Mouse (Mus musculus) ES-E14 (cell line): ENCODE measurements around the gene Shc1. TPM values are rescaled to one million over a fixed set of nuclear protein-coding genes. Genes with fewer than 3 reads are reported as not detected.

Experiments used
- DNase-seq: peaks from one replicate; pipeline ENCODE4 v3.0.0-alpha.2; 2013; ENCODE audit warnings: low read depth, low spot score
- H3K27ac ChIP-seq: 2 replicates; pipeline ENCODE4 v1.5.1; 2012; ENCODE audit warnings: low read depth, mild to moderate bottlenecking, low read length, moderate library complexity, mixed read lengths; ENCODE audit not compliant: poor library complexity, insufficient read depth, severe bottlenecking
- H3K36me3 ChIP-seq: 2 replicates; pipeline ENCODE4 v1.6.1; 2012; ENCODE audit warnings: mild to moderate bottlenecking, low read length, moderate library complexity, mixed read lengths; ENCODE audit not compliant: control insufficient read depth, poor library complexity, insufficient read depth, severe bottlenecking
- H3K4me1 ChIP-seq, 2 experiments: fragments of 150-350 bp in 1 of 2; sonication (generic) in 1 of 2; 2 replicates each; pipeline ENCODE4 v1.6.1; 2012; ENCODE audit warnings: low read length in 2 of 2, mild to moderate bottlenecking in 1 of 2, mixed read lengths in 1 of 2; ENCODE audit not compliant: control insufficient read depth in 2 of 2, insufficient read depth in 2 of 2, poor library complexity in 1 of 2
- H3K4me3 ChIP-seq, 2 experiments: fragments of 150-350 bp in 1 of 2; sonication (generic) in 1 of 2; 2 replicates each; pipeline ENCODE4 v1.5.1; 2012; ENCODE audit warnings: low read length in 2 of 2, low read depth in 1 of 2, mild to moderate bottlenecking in 1 of 2, mixed read lengths in 1 of 2; ENCODE audit not compliant: insufficient read depth in 1 of 2, poor library complexity in 1 of 2, severe bottlenecking in 1 of 2
- H3K9ac ChIP-seq: 2 replicates; pipeline ENCODE4 v1.6.1; 2012; ENCODE audit warnings: low read depth, mild to moderate bottlenecking, low read length, mixed read lengths; ENCODE audit not compliant: poor library complexity, insufficient read depth, severe bottlenecking
- H3K9me3 ChIP-seq: fragments of 150-350 bp; sonication (generic); 2 replicates; pipeline ENCODE4 v1.6.1; 2012; ENCODE audit warnings: low read depth, mild to moderate bottlenecking, low read length; ENCODE audit not compliant: control insufficient read depth, insufficient read depth
- CHD2 ChIP-seq: IDR thresholded peaks from 2 replicates; pipeline ENCODE4 v1.6.1; 2014; ENCODE audit warnings: mild to moderate bottlenecking, low read depth, low read length, inconsistent platforms
- HCFC1 ChIP-seq: IDR thresholded peaks from 2 replicates; pipeline ENCODE4 v1.6.1; 2012; ENCODE audit warnings: low read length, inconsistent platforms, borderline replicate concordance; ENCODE audit not compliant: insufficient read depth
- MAFK ChIP-seq: IDR thresholded peaks from 2 replicates; pipeline ENCODE4 v1.6.1; 2014; ENCODE audit warnings: mild to moderate bottlenecking, low read depth, low read length, inconsistent platforms; ENCODE audit not compliant: insufficient read depth
- ZC3H11A ChIP-seq: IDR thresholded peaks from 2 replicates; pipeline ENCODE4 v1.6.1; 2012; ENCODE audit warnings: low read depth, mild to moderate bottlenecking, inconsistent platforms, low read length, borderline replicate concordance
- ZNF384 ChIP-seq: IDR thresholded peaks from 2 replicates; pipeline ENCODE4 v1.6.1; 2012; ENCODE audit warnings: low read depth, low read length, inconsistent platforms
- in situ Hi-C, 2 experiments: fragments of 600-800 bp; cut with MboI; formaldehyde crosslinking; loops; one replicate each; pipeline ENCODE4 v1.15.1; 2025; ENCODE audit warnings: low sequenced_read_pairs in 2 of 2, inconsistent platforms in 1 of 2; ENCODE audit not compliant: unreplicated experiment in 2 of 2
- total RNA-seq: library from RNA; depleted of rRNA; stranded (reverse); fragments of 300-350 nt; gene quantifications from 2 replicates; pipeline ENCODE4 v1.2.3, GENCODE M21; 2012

The Shc1 gene
- total RNA-seq, 1 experiment = 72.0 TPM

DNA sequence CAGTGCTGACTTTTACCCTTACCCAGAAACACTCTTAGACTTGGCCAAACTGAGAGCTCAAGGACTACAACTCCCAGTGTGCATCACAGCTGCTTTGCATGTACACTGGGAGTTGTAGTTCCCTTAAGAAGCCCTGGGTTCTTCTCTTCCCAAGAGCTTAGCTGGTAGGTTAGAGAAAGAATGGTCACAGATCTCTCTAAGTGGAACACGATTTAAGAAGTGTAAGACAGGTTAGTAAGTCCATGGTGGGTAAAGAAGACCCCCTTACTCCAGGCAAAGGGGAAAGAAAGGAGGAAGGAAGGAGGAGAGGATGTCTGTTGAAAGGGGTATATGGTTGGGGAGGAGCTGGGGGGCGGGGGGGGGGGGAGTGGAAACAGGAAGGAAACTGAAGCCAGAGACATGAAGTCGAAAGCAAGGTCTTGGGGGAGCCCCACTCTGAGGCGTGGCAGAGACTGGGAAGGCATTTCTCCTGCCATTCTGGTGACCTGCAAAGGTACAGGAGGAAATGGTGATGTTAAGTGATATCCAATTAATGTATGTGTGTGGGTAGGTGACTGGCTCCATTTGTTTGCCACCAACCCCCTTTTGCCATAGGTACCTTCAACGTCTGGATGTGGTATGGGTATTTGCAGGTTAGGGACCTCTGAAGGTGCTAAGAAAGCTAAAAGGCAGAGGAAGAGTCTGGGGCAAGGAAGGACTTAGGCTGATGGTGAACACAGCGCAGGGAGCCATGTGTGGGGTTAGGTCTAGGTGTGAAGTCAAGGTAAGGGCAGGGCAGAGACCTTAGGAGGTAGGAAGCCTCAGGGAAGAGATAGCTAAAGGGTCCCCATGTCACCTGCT is 29.1 kb upstream of the Shc1 start:
- TF ChIP-seq CHD2 (no peak), MAFK (no peak), HCFC1 (peak; percentile 99)
- H3K4me3 ChIP-seq = no peak overlapping the region
- H3K9me3 ChIP-seq = no peaks in the 10 kb centered on the region
- in situ Hi-C loops = no loop called here
- no peak overlapping the region for H3K27ac ChIP-seq
- H3K4me1 ChIP-seq = peaks cover 0 to 49% of the 10 kb centered on the region in 2 experiments; a peak in 3 of 4 replicates
- no peak overlapping the region for H3K9ac ChIP-seq
- no peaks in the 10 kb centered on the region; the same call in 1 of the 2 replicates for H3K36me3 ChIP-seq
- no peak for DNase-seq

DNA sequence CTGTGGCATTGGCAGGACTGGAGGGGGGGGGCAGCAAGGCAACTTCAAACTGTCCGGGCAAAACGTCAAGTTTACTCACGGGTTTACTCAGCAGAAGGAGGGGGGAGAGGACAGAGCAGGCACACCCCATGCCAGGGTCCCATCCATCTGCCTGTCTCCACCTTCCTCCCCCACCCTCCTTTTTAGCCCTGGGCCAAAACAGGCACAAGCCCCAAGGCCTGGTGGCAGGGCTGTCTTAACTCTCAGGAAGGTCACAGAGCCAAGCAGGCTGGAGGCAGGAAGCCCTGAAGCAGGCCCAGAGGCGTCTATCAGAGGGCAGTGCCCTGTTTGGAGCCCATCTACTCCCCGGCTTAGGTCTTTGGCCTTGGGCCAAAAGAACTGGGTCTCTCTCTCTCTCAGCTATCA is 28.1 kb upstream of the Shc1 start:
- H3K27ac ChIP-seq = no peak overlapping the region
- DNase-seq = no peak
- in situ Hi-C loops = no loop called here
- no peak overlapping the region for H3K4me3 ChIP-seq
- no peaks in the 10 kb centered on the region for H3K9me3 ChIP-seq
- H3K4me1 ChIP-seq = peaks cover 0 to 42% of the 10 kb centered on the region in 2 experiments; a peak in 3 of 4 replicates
- H3K9ac ChIP-seq = no peak overlapping the region
- H3K36me3 ChIP-seq = no peaks in the 10 kb centered on the region; the same call in 1 of the 2 replicates
- no peak for TF ChIP-seq HCFC1
- no peak for TF ChIP-seq ZC3H11A
- no peak for TF ChIP-seq MAFK
- no peak for TF ChIP-seq ZNF384
- no peak for TF ChIP-seq CHD2

DNA sequence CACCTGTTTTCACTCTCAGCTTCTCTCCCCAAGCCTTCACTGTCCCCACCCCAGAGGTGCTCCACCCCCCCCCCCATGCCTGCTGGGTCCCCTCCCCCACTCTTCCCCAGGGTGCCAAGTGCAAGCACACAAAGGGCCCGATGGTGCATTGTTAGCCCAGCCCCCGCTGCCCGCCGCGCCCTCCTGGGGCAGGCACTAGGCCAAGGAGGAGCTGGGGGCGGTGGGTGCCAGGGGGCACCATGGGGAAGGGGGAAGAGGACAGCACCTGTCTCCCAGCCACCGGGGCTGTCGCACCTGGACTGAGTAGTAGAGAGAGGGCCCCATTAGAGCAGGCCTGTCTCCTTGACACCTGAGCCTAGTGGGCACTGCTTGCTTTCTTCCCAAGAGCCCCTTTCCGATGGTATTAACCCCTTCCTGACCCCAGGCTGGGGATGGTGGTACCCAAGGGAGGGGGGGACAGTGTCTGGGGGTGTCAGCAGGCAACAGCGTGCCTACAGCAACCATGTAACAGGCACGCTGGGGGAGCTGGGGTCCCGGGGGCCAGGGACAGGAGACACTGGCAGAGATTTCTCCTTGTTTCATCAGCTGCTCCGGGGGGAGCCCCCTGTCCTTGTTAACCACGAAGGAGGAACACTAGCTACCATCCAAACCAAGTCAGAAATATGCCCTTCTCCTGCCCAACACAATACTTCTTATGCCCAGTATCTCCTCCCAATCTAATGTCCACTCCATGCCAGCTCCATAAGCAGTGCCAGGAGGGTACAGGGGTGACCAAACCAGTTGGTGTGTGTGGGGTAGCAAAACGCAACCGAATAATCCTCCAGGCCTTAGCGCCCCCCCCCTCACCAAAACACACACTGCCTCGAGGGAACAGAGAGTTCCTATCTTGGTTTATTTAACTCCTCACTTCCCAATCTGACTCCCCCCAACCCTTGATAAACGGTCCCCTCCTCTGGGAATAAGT is 27.3 kb upstream of the Shc1 start:
- Histone ChIP-seq H3K27ac (no peak overlapping the region), H3K4me3 (peak overlapping the region; percentile 71 to 75), H3K9ac (peak overlapping the region; percentile 71), H3K36me3 (no peaks in the 10 kb centered on the region; the same call in 1 of the 2 replicates), H3K4me1 (peaks cover 0 to 38% of the 10 kb centered on the region in 2 experiments; a peak in 3 of 4 replicates), H3K9me3 (no peaks in the 10 kb centered on the region)
- no peak for TF ChIP-seq ZC3H11A
- DNase-seq = no peak
- in situ Hi-C loops = no loop called here

GRCm38 (mm10) chr3:89391663-89392511 is 26.4 kb upstream of the Shc1 start:
- H3K9me3 ChIP-seq = no peaks in the 10 kb centered on the region
- DNase-seq = no peak
- no peaks in the 10 kb centered on the region; the same call in 1 of the 2 replicates for H3K36me3 ChIP-seq
- no peak for TF ChIP-seq HCFC1
- TF ChIP-seq ZC3H11A = no peak
- TF ChIP-seq MAFK = no peak
- no peak for TF ChIP-seq CHD2
- no peak for TF ChIP-seq ZNF384
- in situ Hi-C loops = no loop called here
- peaks cover 0 to 30% of the 10 kb centered on the region in 2 experiments; a peak in 3 of 4 replicates for H3K4me1 ChIP-seq
- peak overlapping the region; percentile 71 to 75 for H3K4me3 ChIP-seq
- peak overlapping the region; percentile 71 for H3K9ac ChIP-seq
- peak overlapping the region; percentile 24; the same call in 1 of the 2 replicates for H3K27ac ChIP-seq
